Mouse (Mus musculus) MEL (cell line): ENCODE measurements around the gene Bach2. TPM values are rescaled to one million over a fixed set of nuclear protein-coding genes. Genes with fewer than 3 reads are reported as not detected.

Experiments
- DNase-seq: peaks from one replicate; pipeline ENCODE4 v3.0.0; 2011; ENCODE audit warnings: low read depth, low spot score
- H3K27ac ChIP-seq: 2 replicates; pipeline ENCODE4 v1.5.1; 2012; ENCODE audit warnings: low read depth, mild to moderate bottlenecking, control low read depth, low read length, moderate library complexity; ENCODE audit not compliant: control insufficient read depth
- H3K27me3 ChIP-seq, 2 experiments: fragments of 150-350 bp in 1 of 2; sonication (generic) in 1 of 2; 2 replicates each; pipeline ENCODE4 v1.6.1; 2012; ENCODE audit warnings: low read length in 2 of 2, mild to moderate bottlenecking in 2 of 2, improper control_type of control experiment in 1 of 2, moderate library complexity in 1 of 2; ENCODE audit not compliant: insufficient read depth in 2 of 2, control insufficient read depth in 1 of 2
- H3K36me3 ChIP-seq, 2 experiments: 2 replicates each; pipeline ENCODE4 v1.6.1; 2012 to 2014; ENCODE audit warnings: low read length in 2 of 2, improper control_type of control experiment in 1 of 2, inconsistent platforms in 1 of 2, mild to moderate bottlenecking in 1 of 2; ENCODE audit not compliant: insufficient read depth in 2 of 2, control insufficient read depth in 1 of 2
- H3K4me1 ChIP-seq, 2 experiments: fragments of 150-350 bp in 1 of 2; sonication (generic) in 1 of 2; 2 replicates each; pipeline ENCODE4 v1.6.1; 2012; ENCODE audit warnings: low read length in 2 of 2, improper control_type of control experiment in 1 of 2, mild to moderate bottlenecking in 1 of 2; ENCODE audit not compliant: insufficient read depth in 2 of 2, control insufficient read depth in 1 of 2
- H3K4me3 ChIP-seq, 2 experiments: fragments of 150-350 bp in 1 of 2; sonication (generic) in 1 of 2; 2 replicates each; pipeline ENCODE4 v1.5.1; 2012; ENCODE audit warnings: low read depth in 2 of 2, low read length in 2 of 2, mild to moderate bottlenecking in 2 of 2, moderate library complexity in 2 of 2, control low read depth in 1 of 2, improper control_type of control experiment in 1 of 2; ENCODE audit not compliant: control insufficient read depth in 1 of 2, insufficient read depth in 1 of 2
- H3K79me2 ChIP-seq: 2 replicates; pipeline ENCODE4 v1.6.1; 2012; ENCODE audit warnings: mild to moderate bottlenecking, low read length, moderate library complexity; ENCODE audit not compliant: control insufficient read depth, poor library complexity, insufficient read depth
- H3K9ac ChIP-seq: 2 replicates; pipeline ENCODE4 v1.6.1; 2012; ENCODE audit warnings: low read depth, mild to moderate bottlenecking, control low read depth, low read length, moderate library complexity; ENCODE audit not compliant: control insufficient read depth, poor library complexity, severe bottlenecking
- H3K9me3 ChIP-seq: fragments of 150-350 bp; sonication (generic); replicated peaks from 2 replicates; pipeline ENCODE4 v1.6.1; 2012; ENCODE audit warnings: mild to moderate bottlenecking, low read length, improper control_type of control experiment, moderate library complexity; ENCODE audit not compliant: insufficient read depth
- BHLHE40 ChIP-seq: IDR thresholded peaks from 2 replicates; pipeline ENCODE4 v1.6.1; 2012; ENCODE audit warnings: low read depth, mild to moderate bottlenecking, inconsistent platforms, low read length, improper control_type of control experiment, borderline replicate concordance
- CHD1 ChIP-seq: IDR thresholded peaks from 2 replicates; pipeline ENCODE4 v1.6.1; 2012; ENCODE audit warnings: low read depth, mild to moderate bottlenecking, inconsistent platforms, low read length, improper control_type of control experiment
- E2F4 ChIP-seq: IDR thresholded peaks from 2 replicates; pipeline ENCODE4 v1.6.1; 2011; ENCODE audit warnings: low read depth, low read length, improper control_type of control experiment, borderline replicate concordance
- GABPA ChIP-seq: IDR thresholded peaks from 2 replicates; pipeline ENCODE4 v1.6.1; 2012; ENCODE audit warnings: low read depth, mild to moderate bottlenecking, inconsistent platforms, low read length, improper control_type of control experiment, moderate library complexity
- MAFK ChIP-seq: IDR thresholded peaks from 2 replicates; pipeline ENCODE4 v1.6.1; 2011; ENCODE audit warnings: low read depth, mild to moderate bottlenecking, low read length, improper control_type of control experiment, borderline replicate concordance
- MAX ChIP-seq: IDR thresholded peaks from 2 replicates; pipeline ENCODE4 v1.6.1; 2011; ENCODE audit warnings: low read length, improper control_type of control experiment
- MXI1 ChIP-seq: IDR thresholded peaks from 2 replicates; pipeline ENCODE4 v1.6.1; 2011; ENCODE audit warnings: mild to moderate bottlenecking, low read depth, low read length, improper control_type of control experiment
- MYB ChIP-seq: IDR thresholded peaks from 2 replicates; pipeline ENCODE4 v1.6.1; 2011; ENCODE audit warnings: mild to moderate bottlenecking, low read depth, low read length, improper control_type of control experiment
- MYC ChIP-seq: IDR thresholded peaks from 2 replicates; pipeline ENCODE4 v1.6.1; 2011; ENCODE audit warnings: low read depth, mild to moderate bottlenecking, low read length, improper control_type of control experiment, moderate library complexity
- NELFE ChIP-seq: IDR thresholded peaks from 2 replicates; pipeline ENCODE4 v1.6.1; 2011; ENCODE audit warnings: low read depth, low read length, improper control_type of control experiment
- NRF1 ChIP-seq: IDR thresholded peaks from 2 replicates; pipeline ENCODE4 v1.6.1; 2014; ENCODE audit warnings: low read depth, mild to moderate bottlenecking, inconsistent platforms, low read length, improper control_type of control experiment, moderate library complexity; ENCODE audit not compliant: poor library complexity, insufficient read depth, severe bottlenecking
- POLR2AphosphoS5 ChIP-seq: IDR thresholded peaks from 2 replicates; pipeline ENCODE4 v1.6.1; 2012; ENCODE audit warnings: low read depth, borderline replicate concordance, mild to moderate bottlenecking, inconsistent platforms, low read length, moderate library complexity, mixed read lengths
- RAD21 ChIP-seq: IDR thresholded peaks from 2 replicates; pipeline ENCODE4 v1.6.1; 2011; ENCODE audit warnings: mild to moderate bottlenecking, low read depth, low read length, improper control_type of control experiment
- SIN3A ChIP-seq: IDR thresholded peaks from 2 replicates; pipeline ENCODE4 v1.6.1; 2012; ENCODE audit warnings: low read length, improper control_type of control experiment, inconsistent platforms
- UBTF ChIP-seq: IDR thresholded peaks from 2 replicates; pipeline ENCODE4 v1.6.1; 2012; ENCODE audit warnings: low read depth, mild to moderate bottlenecking, inconsistent platforms, low read length, improper control_type of control experiment, moderate library complexity, borderline replicate concordance; ENCODE audit not compliant: insufficient read depth
- USF2 ChIP-seq, 2 experiments: IDR thresholded peaks; 2 replicates each; pipeline ENCODE4 v1.6.1; 2011 to 2012; ENCODE audit warnings: improper control_type of control experiment in 2 of 2, low read length in 2 of 2, borderline replicate concordance in 1 of 2, inconsistent platforms in 1 of 2, low read depth in 1 of 2, mild to moderate bottlenecking in 1 of 2; ENCODE audit not compliant: insufficient read depth in 1 of 2
- ZKSCAN1 ChIP-seq: IDR thresholded peaks from 2 replicates; pipeline ENCODE4 v1.6.1; 2012; ENCODE audit warnings: low read depth, mild to moderate bottlenecking, inconsistent platforms, low read length, improper control_type of control experiment, moderate library complexity
- ZNF384 ChIP-seq: IDR thresholded peaks from 2 replicates; pipeline ENCODE4 v1.6.1; 2012; ENCODE audit warnings: low read depth, mild to moderate bottlenecking, inconsistent platforms, low read length, improper control_type of control experiment
- polyA plus RNA-seq, 2 experiments: library from polyadenylated mRNA; stranded (reverse) in 1 of 2; unstranded in 1 of 2; fragments of >175 nt in 1 of 2; fragments of >200 nt in 1 of 2; gene quantifications; 2 replicates each; pipeline versions ENCODE4 v1.2.1 to v1.2.4; 2012; ENCODE audit warnings: low replicate concordance in 2 of 2, low read depth in 1 of 2; ENCODE audit not compliant: insufficient read length in 2 of 2, insufficient read depth in 1 of 2, missing spikeins in 1 of 2
- total RNA-seq: library from RNA; depleted of rRNA; stranded (reverse); fragments of 300-350 nt; gene quantifications from 2 replicates; pipeline ENCODE4 v1.2.3, GENCODE M21; 2012

The Bach2 gene
- total and polyA plus RNA-seq, 3 experiments = 0.04 TPM; not detected in 2

DNA sequence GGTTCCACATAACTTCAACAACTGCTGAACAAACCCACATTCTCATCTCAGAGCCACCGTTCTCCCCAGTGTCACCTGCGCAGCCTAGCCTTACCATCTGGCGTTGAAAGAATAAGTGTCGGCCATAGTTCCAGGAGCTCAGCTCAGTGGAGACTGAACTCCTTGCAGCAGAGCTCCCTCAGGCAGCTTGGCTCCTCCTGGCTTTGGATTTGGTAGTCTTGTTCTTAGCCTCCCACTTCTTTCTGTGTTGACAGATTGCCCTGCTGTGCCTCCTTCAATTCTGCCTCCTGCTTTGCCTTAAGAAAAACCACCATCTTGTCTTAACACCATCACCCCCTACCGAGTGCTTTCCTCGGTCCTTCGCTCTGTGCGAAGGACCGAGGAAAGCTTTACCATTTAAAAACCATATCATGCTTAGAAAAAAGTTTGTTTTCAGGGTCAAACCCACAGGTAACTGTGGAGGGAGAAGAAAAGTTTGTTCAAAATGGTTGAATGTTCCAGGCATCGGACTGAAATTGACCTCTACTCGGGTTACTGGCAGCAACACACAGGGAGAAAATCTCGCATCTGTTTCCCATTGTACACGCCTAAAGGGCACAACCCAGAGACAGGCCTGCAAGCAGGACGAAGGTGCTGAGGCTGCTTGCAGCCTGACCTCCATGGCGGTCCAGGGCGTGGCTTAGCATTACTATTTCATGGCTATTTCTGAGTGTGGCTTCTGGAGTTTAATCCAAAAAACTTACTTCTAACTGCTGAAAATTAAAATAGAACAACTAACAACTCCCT, 2.5 kb upstream of the Bach2 start:
- no peak overlapping the region for H3K4me3 ChIP-seq
- peaks cover 15 to 40% of the 10 kb centered on the region in 2 experiments for H3K27me3 ChIP-seq
- no peak for TF ChIP-seq MAX
- TF ChIP-seq POLR2AphosphoS5 = no peak
- TF ChIP-seq BHLHE40 = no peak
- TF ChIP-seq USF2 (IDR thresholded peaks at IDR 0.05; ENCODE audit: borderline replicate concordance in 1 of 2, insufficient read depth in 1 of 2, low read depth in 1 of 2, low read length in 2 of 2) = no peak
- no peak for TF ChIP-seq ZKSCAN1
- no peak for TF ChIP-seq UBTF
- no peak for TF ChIP-seq E2F4
- no peak for TF ChIP-seq ZNF384
- TF ChIP-seq GABPA = no peak
- no peak for TF ChIP-seq NELFE
- no peak for TF ChIP-seq SIN3A
- TF ChIP-seq RAD21 = no peak
- TF ChIP-seq CHD1 = no peak
- TF ChIP-seq, all 39 proteins: peak for 0
- Histone ChIP-seq H3K9ac (no peak overlapping the region), H3K36me3 (no peaks in the 10 kb centered on the region), H3K79me2 (no peaks in the 10 kb centered on the region), H3K4me1 (no peaks in the 10 kb centered on the region), H3K27ac (no peak overlapping the region), H3K9me3 (no peaks in the 10 kb centered on the region)
- no peak for DNase-seq

DNA sequence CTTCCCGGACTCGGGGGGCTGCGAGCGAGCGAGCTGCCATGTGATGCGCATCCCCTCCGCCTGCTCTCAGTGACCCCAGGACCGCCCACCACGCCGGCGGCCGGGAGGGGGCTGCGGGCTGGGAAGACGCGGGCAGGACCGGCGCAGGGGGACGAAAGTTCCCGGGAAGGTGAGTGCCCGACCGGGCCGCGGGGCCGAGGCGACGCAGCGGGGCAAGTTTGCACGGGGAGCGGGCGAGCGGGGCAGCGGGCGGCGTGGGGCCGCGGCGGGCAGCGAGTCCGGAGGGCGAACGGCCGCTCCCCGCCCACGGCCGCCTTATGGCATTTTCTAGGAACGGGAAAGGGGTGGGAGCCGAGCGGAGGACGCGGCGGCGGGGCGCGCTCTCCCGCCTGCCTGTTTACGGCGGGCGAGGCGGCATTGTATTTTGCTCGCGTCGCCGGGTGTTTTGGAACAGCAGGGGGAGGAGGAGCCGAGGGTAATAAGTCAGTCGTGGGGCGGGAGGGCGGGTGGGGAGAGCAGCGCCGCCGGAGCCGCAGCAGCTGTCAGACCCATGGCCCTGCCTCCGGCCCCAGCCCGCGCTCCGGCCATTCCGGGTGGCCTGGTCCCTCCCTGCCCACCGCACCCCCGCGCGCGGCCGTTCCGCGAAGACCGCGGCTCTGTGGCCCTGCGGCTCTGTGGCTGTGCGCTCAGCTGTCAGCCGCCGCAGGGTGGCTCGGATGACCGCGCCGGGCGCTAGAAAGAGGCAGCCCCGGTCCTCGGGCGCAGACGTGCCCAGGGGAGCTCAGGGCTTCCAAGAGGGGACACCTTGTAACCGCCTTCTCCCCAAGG, 531 bp downstream of the Bach2 start:
- Histone ChIP-seq H3K4me3 (peak overlapping the region in 1 of 2 experiments; percentile 62; a peak in 2 of 4 replicates), H3K79me2 (no peaks in the 10 kb centered on the region), H3K4me1 (no peaks in the 10 kb centered on the region), H3K36me3 (no peaks in the 10 kb centered on the region), H3K9ac (peak overlapping the region; percentile 32), H3K27me3 (peaks cover 18 to 41% of the 10 kb centered on the region in 2 experiments), H3K27ac (no peak overlapping the region), H3K9me3 (no peaks in the 10 kb centered on the region)
- DNase-seq = peak; percentile 10
- TF ChIP-seq MYC = no peak
- no peak for TF ChIP-seq MYB
- TF ChIP-seq MXI1 = no peak
- no peak for TF ChIP-seq NRF1
- TF ChIP-seq MAFK = no peak
